Mouse (Mus musculus) lung, postnatal 0 days (tissue): ENCODE results near the gene Dhrs11.

Experiments
- CTCF ChIP-seq: IDR thresholded peaks from 2 replicates; pipeline ENCODE4 v1.5.1; 2016; ENCODE audit warnings: antibody characterized with exemption, mild to moderate bottlenecking
- EP300 ChIP-seq: IDR thresholded peaks from 2 replicates; pipeline ENCODE4 v1.6.1; 2016; ENCODE audit warnings: antibody characterized with exemption, mild to moderate bottlenecking, control low read depth

GRCm38 (mm10) chr11:84797627-84798353, 31.0 kb downstream of the Dhrs11 start:
- TF ChIP-seq CTCF, result peak; percentile 91
- TF ChIP-seq EP300, result no peak
